Mouse (Mus musculus) heart, embryonic 13.5 days (tissue): ENCODE data around the gene Iqck. TPM values are rescaled to one million over a fixed set of nuclear protein-coding genes. Genes with fewer than 3 reads are reported as not detected.

Experiments used
- ATAC-seq: fragments of 200-750 bp; cut with Nextera tagmentation; 2 replicates; pipeline ENCODE4 v1.8.0; 2017; ENCODE audit warnings: moderate TSS enrichment; ENCODE audit not compliant: insufficient number of reproducible peaks, low FRiP score, low TSS enrichment; ENCODE audit errors: extremely low read depth
- H3K27ac ChIP-seq: fragments of 300-500 bp; sonication (generic); replicated peaks from 2 replicates; pipeline ENCODE4 v1.5.1; 2015; ENCODE audit warnings: moderate library complexity, mild to moderate bottlenecking, inconsistent platforms
- H3K27me3 ChIP-seq: fragments of 300-500 bp; sonication (generic); replicated peaks from 2 replicates; pipeline ENCODE4 v1.6.1; 2015; ENCODE audit warnings: mild to moderate bottlenecking, inconsistent platforms
- H3K36me3 ChIP-seq: fragments of 300-500 bp; sonication (generic); 2 replicates; pipeline ENCODE4 v1.6.1; 2015; ENCODE audit warnings: mild to moderate bottlenecking, inconsistent platforms
- H3K4me1 ChIP-seq: fragments of 300-500 bp; sonication (generic); 2 replicates; pipeline ENCODE4 v1.6.1; 2015; ENCODE audit warnings: inconsistent platforms
- H3K4me2 ChIP-seq: fragments of 300-500 bp; sonication (generic); 2 replicates; pipeline ENCODE4 v1.6.1; 2015; ENCODE audit warnings: inconsistent platforms, mild to moderate bottlenecking, moderate library complexity
- H3K4me3 ChIP-seq: fragments of 300-500 bp; sonication (generic); 2 replicates; pipeline ENCODE4 v1.5.1; 2015; ENCODE audit warnings: moderate library complexity, mild to moderate bottlenecking, inconsistent platforms
- H3K9ac ChIP-seq: fragments of 300-500 bp; sonication (generic); 2 replicates; pipeline ENCODE4 v1.6.1; 2015; ENCODE audit warnings: inconsistent platforms, mild to moderate bottlenecking, moderate library complexity
- H3K9me3 ChIP-seq: fragments of 300-500 bp; sonication (generic); 2 replicates; pipeline ENCODE4 v1.6.1; 2016; ENCODE audit warnings: inconsistent platforms
- WGBS: fragments of 180-500 bp; shearing (Covaris S2); methylation state at CpG from one replicate; pipeline ENCODE4 v1.1.7; 2015; ENCODE audit warnings: mixed read lengths; 5-methylcytosine and 5-hydroxymethylcytosine counted together
- polyA plus RNA-seq: library from polyadenylated mRNA; unstranded; fragments of >200 nt; fragmentation: Nextera tagmentation; extraction: Ambion mirVana; gene quantifications from 2 replicates; pipeline ENCODE4 v1.2.1, GENCODE M21; 2015

Gene Iqck
- polyA plus RNA-seq, 1 experiment from 2014 or later, result 0.96 TPM

DNA sequence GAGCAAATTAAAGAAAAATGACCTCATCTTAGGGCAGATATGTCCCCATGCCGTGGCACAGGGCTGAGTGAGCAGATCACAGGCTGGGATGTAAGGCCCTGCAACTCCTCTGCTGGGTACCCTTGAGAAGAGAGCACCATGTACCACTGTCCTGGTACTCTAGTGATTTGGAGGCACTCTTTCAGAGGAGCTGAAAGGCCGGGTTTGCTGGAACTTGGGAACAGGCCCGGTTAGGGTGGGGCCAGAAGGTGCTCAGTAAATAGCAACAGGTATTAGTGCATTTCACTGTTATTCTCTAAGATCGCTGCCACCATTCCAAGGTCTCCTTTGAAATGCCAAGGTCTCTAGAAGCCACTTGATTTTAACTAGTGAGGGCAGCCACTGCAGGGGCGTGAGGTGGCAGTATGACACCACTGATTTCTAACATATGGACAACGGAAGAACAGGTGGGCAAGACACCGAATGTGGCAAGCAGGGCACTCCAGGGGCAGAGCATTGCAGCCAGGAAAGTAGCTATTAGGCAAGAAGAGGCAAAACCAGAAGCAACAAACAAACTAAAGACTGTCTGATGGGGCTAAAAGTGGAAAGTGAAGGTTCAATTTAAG lies 59.1 kb downstream of the Iqck start:
- H3K4me3 ChIP-seq, result no peak overlapping the region
- H3K4me2 ChIP-seq, result no peak overlapping the region
- no peak overlapping the region for H3K9ac ChIP-seq
- H3K9me3 ChIP-seq, result no peaks in the 10 kb centered on the region
- H3K27me3 ChIP-seq, result peaks cover 6% of the 10 kb centered on the region; the same call in 1 of the 2 replicates
- no peaks in the 10 kb centered on the region for H3K36me3 ChIP-seq
- no peak for ATAC-seq
- H3K27ac ChIP-seq, result no peak overlapping the region
- H3K4me1 ChIP-seq, result peaks cover 5% of the 10 kb centered on the region
- WGBS, result 73% methylated on average over 7 of the region's 7 CpGs

DNA sequence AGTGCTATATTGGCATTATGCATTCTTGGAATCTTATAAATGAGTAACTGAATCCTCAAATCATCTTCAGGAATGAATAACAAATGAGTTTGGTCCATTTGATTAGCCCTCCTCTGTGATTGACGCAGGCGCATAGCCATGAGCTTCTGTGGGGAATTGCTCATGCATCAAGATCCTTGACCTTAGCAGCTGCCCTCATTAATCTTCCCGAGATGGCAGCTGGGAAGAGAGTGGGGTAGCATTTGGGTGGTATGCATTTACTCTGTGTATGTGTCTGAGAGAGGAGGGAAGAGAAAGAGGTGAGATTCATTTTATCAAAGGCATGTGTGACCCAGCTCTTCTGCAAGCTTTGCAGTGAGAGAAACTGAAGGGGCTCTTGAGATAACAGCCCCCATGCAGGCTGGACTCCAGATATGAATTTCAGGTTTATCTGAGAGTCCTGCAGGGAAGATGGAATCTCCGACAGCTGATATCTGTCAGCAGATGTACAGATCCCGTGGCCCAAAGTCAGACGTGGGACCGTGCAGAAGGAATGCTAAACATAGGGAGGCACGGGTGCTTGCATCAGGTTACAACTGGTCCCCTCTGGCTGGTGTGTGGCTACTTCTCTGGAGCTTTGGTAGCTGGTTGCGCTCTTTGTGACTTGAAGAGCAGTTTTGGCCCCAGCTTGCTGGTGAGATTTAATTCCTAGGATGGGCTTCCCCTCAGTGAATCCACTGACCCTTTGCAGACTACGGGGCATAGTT lies 63.9 kb downstream of the Iqck start:
- Histone ChIP-seq H3K4me1 (peaks cover 7% of the 10 kb centered on the region), H3K27me3 (0 out of 2 replicates have a peak, but pooled peaks cover 6% of the 10 kb centered on the region), H3K4me3 (no peak overlapping the region), H3K9ac (no peak overlapping the region), H3K27ac (no peak overlapping the region), H3K36me3 (no peaks in the 10 kb centered on the region), H3K4me2 (no peak overlapping the region), H3K9me3 (no peaks in the 10 kb centered on the region)
- WGBS, result 36% methylated on average over 10 of the region's 10 CpGs
- no peak for ATAC-seq

DNA sequence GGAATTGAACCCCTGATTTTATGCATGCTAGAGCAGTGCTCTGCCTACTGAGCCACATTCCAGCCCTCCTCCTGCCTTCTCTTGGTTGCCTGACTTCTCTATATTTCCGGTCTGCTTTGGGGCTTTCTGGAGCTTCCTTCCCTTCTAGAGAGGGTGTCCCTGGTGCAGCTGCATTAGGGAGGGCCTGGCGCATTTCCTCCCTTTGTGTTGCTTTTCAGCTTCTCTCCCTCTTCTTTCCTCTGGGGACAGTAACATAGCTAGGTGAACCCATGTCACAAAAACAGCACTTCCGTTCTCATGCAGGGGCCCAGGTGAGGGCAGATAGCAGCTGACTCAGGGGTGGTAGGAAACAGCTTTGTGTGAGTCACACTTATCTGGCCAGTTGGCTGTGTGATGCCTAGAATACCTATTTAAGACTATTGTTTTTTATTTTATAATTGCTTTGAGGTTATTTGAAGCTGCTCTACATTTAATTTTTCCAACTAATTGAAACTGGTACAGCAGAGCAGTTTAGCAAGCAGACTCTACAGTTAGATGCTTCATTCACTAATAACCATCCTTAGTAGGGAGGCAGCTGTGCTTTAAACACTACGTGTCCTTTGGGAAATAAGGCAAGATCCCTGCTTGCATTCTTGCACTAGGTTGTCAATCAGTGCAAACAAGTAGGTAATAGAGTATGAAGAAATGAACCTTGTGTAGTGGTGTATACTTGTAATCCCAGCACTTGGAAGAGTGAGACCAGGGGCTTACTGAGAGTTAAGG lies 67.1 kb downstream of the Iqck start:
- ATAC-seq, result no peak

DNA sequence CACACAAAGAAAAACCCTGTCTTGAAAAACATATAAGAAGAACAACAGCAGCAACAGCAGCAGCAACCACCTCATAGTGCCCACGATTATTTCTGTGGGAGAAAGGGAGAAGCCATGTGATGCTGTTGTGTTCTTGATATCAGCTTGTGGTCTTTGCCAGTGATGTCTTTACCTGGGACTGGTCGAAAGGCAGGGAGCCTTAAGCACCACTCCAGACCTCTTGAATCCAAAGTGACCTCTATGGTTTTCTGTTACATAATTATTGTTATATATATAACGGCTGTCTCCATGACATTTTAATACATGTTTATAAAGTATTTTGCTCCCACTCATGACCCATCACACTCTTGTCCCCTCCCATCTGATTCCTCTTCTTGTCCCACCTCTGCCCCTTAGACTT lies 70.0 kb downstream of the Iqck start:
- H3K4me3 ChIP-seq, result no peak overlapping the region
- WGBS, result 71% methylated on average over 3 of the region's 3 CpGs
- no peaks in the 10 kb centered on the region for H3K9me3 ChIP-seq
- no peaks in the 10 kb centered on the region for H3K36me3 ChIP-seq
- no peak overlapping the region for H3K9ac ChIP-seq
- no peak overlapping the region for H3K4me2 ChIP-seq
- H3K4me1 ChIP-seq, result peaks cover 20% of the 10 kb centered on the region
- H3K27ac ChIP-seq, result no peak overlapping the region
- ATAC-seq, result no peak
- no peaks in the 10 kb centered on the region for H3K27me3 ChIP-seq

More for the DNA sequence above, 67.1 kb downstream of the Iqck start:
- 48% methylated on average over 4 of the region's 4 CpGs for WGBS
- Histone ChIP-seq H3K27ac (0 out of 2 replicates have a peak overlapping the region, but pooled peaks have one; percentile 31), H3K4me3 (no peak overlapping the region), H3K9ac (no peak overlapping the region), H3K4me2 (no peak overlapping the region), H3K9me3 (no peaks in the 10 kb centered on the region), H3K27me3 (0 out of 2 replicates have a peak, but pooled peaks cover under 1% of the 10 kb centered on the region), H3K4me1 (peaks cover 7% of the 10 kb centered on the region), H3K36me3 (no peaks in the 10 kb centered on the region)

DNA sequence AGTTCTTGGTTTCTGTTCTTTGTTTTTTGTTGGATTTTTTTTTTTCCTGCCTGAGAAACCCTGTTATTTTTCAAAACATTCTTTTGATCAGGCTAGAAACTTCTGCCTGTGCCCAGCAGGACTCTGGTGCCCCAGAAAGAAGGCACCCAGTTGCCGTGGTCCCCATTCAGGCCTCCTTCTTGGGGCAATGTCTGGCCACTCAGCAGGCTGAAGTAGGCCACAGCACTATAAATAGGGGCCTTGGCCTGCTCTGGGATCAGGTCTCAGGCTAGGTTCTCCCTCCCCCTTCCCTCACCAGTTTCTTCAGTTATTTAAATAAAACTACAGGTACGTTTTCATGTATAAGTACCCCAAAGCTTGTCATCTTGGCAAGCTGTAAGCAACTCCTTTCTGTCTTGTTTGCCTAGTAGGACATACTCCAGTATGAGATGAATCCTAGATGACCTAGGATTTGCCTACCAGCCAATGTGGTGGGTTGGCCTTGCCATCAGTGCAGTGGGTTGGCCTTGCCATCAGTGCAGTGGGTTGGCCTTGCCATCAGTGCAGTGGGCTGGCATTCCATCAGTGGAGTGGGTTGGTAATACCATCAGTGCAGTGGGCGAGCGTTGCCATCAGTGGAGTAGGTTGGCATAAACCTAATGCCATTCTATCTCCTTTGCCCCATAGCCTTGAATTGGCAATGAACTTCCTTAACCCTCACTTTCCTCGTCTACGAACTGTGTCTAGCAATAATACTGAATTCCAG lies 71.1 kb downstream of the Iqck start:
- H3K4me1 ChIP-seq, result peaks cover 24% of the 10 kb centered on the region
- H3K4me2 ChIP-seq, result no peak overlapping the region

DNA sequence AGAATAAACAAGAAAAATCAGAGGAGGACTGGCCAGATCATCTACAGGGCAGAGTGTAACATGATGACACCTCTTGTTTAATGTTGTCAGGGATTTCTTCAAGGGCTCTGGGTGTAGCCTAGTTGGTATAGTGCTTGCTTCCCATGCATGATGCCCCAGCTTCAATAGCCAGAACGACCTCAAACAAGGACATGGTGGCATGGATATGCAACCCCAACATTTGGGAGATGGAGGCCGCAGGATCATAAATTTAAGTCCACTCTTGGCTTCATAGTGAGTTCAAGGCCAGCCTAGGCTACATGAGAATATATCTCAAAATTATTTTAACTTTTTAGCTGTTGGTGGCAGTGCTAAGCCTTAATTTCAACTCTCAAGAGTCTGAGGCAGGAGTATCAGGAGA lies 71.7 kb downstream of the Iqck start:
- 89% methylated on average over 2 of the region's 2 CpGs for WGBS

More for the DNA sequence above, 71.1 kb downstream of the Iqck start:
- Histone ChIP-seq H3K27me3 (no peaks in the 10 kb centered on the region), H3K36me3 (no peaks in the 10 kb centered on the region), H3K9me3 (no peaks in the 10 kb centered on the region), H3K27ac (no peak overlapping the region), H3K9ac (no peak overlapping the region), H3K4me3 (no peak overlapping the region)
- WGBS, result 77% methylated on average over 6 of the region's 6 CpGs
- no peak for ATAC-seq

DNA sequence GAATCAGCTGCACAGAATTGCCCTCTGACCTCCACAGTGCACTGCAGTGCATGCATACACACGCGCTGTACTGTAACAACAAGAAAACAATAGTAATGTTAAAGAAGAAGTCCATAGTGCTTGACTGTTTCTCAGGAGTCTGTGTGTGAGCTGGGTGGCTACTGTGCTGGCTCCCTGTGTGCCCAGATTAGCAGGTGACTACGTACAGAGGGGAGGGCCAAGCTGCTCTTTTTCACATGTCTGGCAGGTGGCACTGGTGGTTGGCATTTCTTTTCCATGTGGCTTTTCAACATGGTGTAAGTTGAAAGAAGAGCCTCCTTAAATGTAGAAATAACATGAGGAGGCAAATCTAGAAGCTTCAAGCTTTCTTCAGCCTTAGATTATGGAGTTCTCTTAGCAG lies 72.8 kb downstream of the Iqck start:
- no peak for ATAC-seq
- WGBS, result 82% methylated on average over 3 of the region's 3 CpGs

More for the DNA sequence above, 71.7 kb downstream of the Iqck start:
- no peak for ATAC-seq
- Histone ChIP-seq H3K36me3 (no peaks in the 10 kb centered on the region), H3K9me3 (no peaks in the 10 kb centered on the region), H3K4me3 (no peak overlapping the region), H3K9ac (no peak overlapping the region), H3K4me2 (no peak overlapping the region), H3K4me1 (peaks cover 27% of the 10 kb centered on the region), H3K27ac (no peak overlapping the region), H3K27me3 (no peaks in the 10 kb centered on the region)

DNA sequence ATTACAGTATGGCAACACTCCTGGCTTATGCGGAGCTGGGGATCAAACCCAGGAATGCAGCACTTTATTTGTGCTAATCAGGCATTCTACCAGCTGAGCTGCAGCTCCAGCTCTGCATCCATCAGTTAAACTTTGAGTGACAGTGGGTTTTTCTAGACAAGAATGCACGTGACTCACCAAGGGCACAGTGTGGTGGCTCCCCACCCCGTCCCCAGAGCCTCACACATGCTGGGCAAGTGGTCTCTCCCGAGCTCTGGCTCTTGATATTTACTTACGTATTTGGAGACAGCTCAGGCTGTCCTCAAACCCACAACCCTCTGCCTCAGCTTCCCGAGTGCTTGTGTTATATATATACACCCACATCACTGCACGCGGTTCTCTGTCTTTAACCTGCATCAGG lies 73.4 kb downstream of the Iqck start:
- Histone ChIP-seq H3K36me3 (no peaks in the 10 kb centered on the region), H3K4me2 (no peak overlapping the region), H3K4me3 (no peak overlapping the region), H3K9me3 (no peaks in the 10 kb centered on the region), H3K4me1 (peaks cover 27% of the 10 kb centered on the region), H3K27me3 (no peaks in the 10 kb centered on the region), H3K27ac (peak overlapping the region; percentile 84; the same call in 1 of the 2 replicates), H3K9ac (no peak overlapping the region)
- ATAC-seq, result no peak
- 49% methylated on average over 8 of the region's 8 CpGs for WGBS

More for the DNA sequence above, 72.8 kb downstream of the Iqck start:
- H3K4me1 ChIP-seq, result peaks cover 27% of the 10 kb centered on the region
- no peaks in the 10 kb centered on the region for H3K27me3 ChIP-seq
- H3K4me3 ChIP-seq, result no peak overlapping the region
- no peak overlapping the region for H3K9ac ChIP-seq
- H3K9me3 ChIP-seq, result no peaks in the 10 kb centered on the region
- no peaks in the 10 kb centered on the region for H3K36me3 ChIP-seq
- H3K27ac ChIP-seq, result no peak overlapping the region
- no peak overlapping the region for H3K4me2 ChIP-seq

DNA sequence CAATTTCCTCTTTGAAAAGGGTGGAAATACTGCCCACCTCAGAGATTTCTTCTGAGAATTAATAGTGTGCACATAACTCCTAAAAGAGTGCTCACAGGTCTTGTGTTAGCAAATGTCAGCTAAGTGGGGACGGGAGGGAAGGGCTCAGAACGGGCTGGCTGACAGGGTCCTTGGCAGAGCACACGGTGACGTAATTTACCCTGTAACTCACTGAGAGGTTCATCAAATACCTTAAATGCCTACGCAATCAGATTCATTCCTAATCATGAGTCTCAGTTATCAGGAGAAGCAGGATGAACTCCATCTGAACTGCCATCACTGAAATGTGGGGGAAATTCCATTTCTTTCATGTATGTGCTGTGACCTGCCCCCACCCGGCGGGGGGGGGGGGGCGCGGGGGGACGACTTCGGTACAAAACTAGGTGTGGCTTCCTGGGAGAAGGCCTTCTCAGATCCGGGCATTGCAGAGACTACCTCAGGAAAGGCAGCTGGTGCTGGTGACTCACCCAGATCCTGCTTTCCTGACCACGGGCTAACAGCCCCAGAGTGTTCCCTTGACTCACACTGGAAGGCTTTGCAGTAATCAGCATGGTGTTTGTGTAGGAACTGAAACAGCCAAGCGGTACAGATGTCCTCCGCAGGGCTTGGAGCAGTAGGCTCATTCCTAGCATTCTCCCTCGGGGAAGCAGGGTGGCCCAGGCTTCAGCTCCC lies 74.2 kb downstream of the Iqck start:
- Histone ChIP-seq H3K36me3 (no peaks in the 10 kb centered on the region), H3K4me2 (peak overlapping the region; percentile 62), H3K4me1 (peaks cover 27% of the 10 kb centered on the region), H3K27ac (peak overlapping the region; percentile 84), H3K9me3 (no peaks in the 10 kb centered on the region), H3K9ac (peak overlapping the region; percentile 44; the same call in 1 of the 2 replicates), H3K27me3 (no peaks in the 10 kb centered on the region), H3K4me3 (peak overlapping the region; percentile 16; the same call in 1 of the 2 replicates)
- WGBS, result 10% methylated on average over 16 of the region's 16 CpGs
- peak; percentile 61; the same call in 1 of the 2 replicates for ATAC-seq

DNA sequence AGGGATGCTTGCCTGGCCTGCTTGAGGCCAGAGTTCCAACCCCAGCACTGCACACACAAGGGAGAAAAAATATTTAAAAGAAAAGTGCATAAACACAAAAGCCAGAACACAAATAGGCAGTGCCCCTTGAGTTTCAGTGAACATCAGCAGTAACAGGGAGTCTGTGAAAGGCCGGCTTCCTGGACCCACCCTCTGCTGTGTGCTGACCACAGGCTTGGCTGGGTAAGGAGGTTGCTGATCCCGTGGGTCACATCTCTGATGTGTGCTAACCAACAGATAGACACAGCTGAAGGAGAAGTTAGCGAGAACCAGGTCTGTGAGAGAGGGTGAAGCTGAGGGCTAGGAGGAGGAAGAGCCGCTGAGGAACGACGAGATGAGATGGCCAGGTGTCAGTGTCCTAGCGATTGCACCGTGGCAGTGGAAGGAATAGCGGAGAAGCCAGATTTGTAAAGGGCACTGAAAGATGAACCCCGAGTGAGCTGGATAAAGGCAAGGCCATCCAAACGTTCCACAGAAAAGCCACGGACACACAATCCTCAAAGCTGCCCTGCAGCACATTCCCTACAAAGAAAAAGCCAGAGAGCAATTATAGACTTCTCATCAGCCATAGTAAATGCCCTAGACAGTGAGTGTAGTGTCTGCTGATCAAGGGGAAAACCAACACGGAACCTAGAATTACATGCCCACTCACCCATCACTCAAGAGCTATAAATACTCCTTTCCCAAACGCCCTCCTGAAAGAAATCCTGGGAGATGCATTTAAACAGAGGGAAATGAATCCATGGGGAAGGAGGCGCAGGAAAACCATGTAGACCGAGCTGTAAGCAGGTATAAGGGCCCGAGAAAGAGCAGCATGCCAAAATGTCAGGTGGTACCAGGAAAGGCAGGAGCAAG lies 76.2 kb downstream of the Iqck start:
- WGBS, result 68% methylated on average over 17 of the region's 17 CpGs
- peaks cover 27% of the 10 kb centered on the region for H3K4me1 ChIP-seq

More for the DNA sequence above, 76.2 kb downstream of the Iqck start:
- ATAC-seq, result no peak
- no peak overlapping the region for H3K4me3 ChIP-seq
- no peaks in the 10 kb centered on the region for H3K36me3 ChIP-seq
- H3K9ac ChIP-seq, result no peak overlapping the region
- H3K4me2 ChIP-seq, result no peak overlapping the region
- H3K27ac ChIP-seq, result no peak overlapping the region
- no peaks in the 10 kb centered on the region for H3K9me3 ChIP-seq
- H3K27me3 ChIP-seq, result no peaks in the 10 kb centered on the region
